Mouse (Mus musculus) G1E (cell line): Measurements from ENCODE around the gene Prr11.

Experiments
- CTCF ChIP-seq: IDR thresholded peaks from 2 replicates; pipeline ENCODE4 v1.5.1; 2012; ENCODE audit warnings: low read depth, low read length, inconsistent platforms, mixed read lengths
- GATA1 ChIP-seq: IDR thresholded peaks from 2 replicates; pipeline ENCODE4 v1.6.1; 2012; ENCODE audit warnings: borderline replicate concordance, low read length, inconsistent platforms, mixed read lengths

DNA sequence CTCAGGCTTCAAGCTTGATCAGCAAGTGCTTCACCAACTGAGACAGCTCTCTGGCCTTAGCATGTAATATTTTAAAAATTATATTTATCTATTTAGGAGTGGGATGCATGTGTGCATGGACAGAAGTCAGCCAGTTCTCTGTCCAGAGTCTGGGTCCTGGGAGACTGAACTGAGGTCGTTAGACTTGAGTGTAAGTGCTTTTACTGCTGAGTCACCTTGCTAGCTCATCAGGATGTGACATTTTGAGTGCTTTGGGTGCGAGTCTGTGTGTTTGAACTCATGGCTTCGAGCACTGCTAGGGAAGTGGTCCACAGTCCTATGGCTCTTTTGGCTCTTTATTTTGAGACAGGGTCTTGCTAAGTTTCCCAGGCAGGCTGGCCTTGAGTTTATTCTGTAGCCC is 65.5 kb downstream of the Prr11 start:
- no peak for TF ChIP-seq CTCF
- TF ChIP-seq GATA1 = no peak
